Mouse (Mus musculus) kidney, postnatal 36 days (tissue): Measurements from ENCODE around the gene Tuba8.

Experiments
- DNase-seq, 2 experiments: peaks; one replicate each; pipeline ENCODE4 v3.0.0; 2021 to 2022; ENCODE audit warnings: mixed read lengths in 2 of 2

The Tuba8 gene

DNA sequence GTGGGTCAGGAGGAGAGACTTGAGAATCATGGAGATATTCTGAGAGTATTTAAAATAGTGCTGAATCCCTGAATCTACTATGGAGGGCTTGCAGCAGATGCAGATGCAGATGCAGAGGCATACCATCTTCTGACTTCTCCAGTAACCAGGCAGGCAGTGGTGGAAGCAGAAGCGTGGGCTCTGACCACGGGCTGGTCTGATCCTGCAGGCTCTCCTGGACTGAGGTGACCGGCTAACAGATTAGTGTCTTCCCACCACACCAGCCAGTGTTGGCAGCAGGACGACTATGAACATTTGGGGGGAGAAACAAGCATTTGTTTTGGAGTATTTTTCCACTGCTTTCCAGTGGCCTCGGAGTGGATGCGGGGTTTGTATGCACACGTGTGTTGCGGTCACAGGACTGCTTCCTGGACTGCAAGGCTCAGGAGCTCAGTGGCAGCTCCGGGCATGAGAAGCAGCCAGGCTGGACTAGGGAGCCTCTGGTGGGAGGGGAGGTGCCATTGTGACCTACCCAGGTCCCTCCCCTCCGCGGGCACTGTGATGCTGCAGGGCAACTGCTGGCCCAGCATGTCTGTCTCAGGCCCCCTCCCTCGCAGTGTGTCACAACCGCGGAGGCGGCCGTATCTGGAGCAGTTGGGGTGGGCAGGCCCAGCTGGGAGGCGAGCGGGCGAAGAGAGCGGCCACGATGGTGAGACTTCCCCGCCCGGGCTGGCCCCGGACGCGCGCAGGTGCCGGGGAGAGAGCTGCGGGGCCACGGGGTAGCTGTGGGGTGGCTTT is at the start of gene Tuba8:
Tuba8 (plus strand) TSS at position 548 of the 777 bp plus-strand sequence.
- DNase-seq = peak; percentile 44 to 45

DNA sequence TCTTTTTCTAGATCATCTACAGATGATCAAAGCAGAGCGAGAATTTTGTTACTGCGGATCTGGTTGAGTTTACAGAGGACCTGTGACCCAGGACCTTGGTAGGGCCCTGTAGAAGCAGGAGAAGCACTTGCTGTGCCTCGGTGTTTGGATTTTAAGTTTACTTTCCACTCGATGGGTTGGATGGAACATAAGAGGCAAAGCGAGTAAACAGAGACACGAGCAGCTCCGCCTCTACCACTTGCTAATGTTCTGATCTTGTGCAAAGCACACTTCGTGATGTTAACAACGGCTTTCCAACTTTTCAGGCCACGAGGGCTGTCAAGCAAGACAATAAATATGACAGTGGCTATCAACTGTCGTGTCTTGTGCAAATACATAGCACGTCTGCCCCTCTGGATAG is 47.9 kb upstream of the Tuba8 start:
- no peak for DNase-seq

- peak; percentile 58 to 87 for DNase-seq
Measured at GRCm38 (mm10) chr6:121166098-121166552, 44.4 kb upstream of the Tuba8 start.

DNA sequence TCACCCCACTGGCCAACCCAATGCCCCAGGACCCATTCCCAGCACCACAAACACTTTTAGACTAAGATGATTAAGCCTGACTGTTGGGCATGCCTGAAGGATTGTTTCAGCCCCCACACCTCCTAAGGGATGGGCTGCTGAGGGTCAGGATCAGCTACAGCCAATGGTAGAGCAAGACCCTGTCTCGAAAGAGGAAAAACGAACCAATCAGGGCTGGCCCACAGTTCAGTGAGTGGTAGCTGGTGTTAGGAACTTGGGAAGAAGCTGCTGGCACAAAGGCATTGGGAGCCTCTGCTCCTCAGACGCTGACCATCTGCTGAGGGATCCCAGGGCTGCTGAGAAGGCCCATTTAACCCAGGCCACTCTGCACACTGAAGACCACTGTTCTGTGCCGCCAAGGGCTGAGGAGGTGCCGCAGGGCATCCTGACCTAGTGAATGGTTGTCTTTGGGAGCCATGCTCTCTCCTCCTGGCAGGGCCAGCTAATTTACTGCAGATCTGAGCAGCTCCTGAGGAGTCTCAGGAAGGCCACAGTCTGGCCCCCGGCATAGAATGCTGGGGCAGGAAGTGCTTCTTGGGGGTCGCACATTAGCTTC is 43.0 kb upstream of the Tuba8 start:
- DNase-seq = no peak

- peak in 1 of 2 experiments; percentile 54 for DNase-seq
Measured at GRCm38 (mm10) chr6:121171102-121171501, 39.4 kb upstream of the Tuba8 start.

- DNase-seq = no peak
Measured at GRCm38 (mm10) chr6:121173471-121173870, 37.0 kb upstream of the Tuba8 start.

- no peak for DNase-seq
Measured at GRCm38 (mm10) chr6:121174761-121175160, 35.7 kb upstream of the Tuba8 start.

GRCm38 (mm10) chr6:121176011-121176730 is 34.3 kb upstream of the Tuba8 start:
- DNase-seq = no peak

DNA sequence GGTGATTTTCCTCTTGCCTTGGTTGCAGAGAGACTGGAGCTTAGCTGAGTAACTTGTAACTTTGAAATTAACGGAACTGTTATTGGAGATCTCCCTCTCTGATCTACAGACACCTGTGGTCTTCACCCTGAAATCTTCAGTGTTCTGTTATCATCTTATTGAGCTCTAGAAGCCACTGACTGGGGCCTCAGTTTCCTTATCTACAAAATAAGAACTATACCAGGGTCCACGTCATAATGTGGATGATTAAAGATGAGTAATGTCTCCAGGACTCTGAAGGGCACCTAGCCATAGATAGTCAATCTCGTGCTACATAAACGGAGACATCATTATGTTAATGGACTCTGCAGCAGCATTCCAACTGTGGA is 33.8 kb upstream of the Tuba8 start:
- no peak for DNase-seq

DNA sequence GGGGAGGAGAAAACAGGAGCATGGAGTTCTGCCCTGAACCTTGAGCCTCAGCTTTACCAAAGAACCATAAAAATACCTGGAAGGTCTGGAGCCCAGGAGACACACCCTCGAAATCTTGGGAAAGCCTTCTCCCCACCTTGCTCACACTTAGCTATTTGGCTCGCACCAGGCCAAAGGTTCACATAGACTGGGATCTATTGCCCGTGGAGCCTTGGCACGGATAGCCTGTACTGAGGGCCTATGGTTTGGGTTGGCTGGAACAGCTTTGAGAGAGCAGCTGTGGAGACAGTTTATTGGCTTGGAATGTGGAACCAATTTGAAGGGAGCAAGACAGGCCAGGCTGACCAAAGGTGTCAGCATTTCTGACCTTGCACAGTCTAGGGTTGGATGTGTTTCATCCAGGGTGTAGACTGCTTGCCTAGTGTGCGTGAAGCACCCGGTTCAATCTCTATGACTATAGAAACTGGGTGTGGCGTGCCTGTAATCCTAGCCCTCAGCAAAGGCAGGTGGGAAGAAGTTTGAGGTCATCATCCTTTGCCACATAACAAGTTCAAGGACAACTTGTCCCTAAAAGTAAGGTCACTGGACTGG is 33.3 kb upstream of the Tuba8 start:
- DNase-seq = peak; percentile 51 to 59

GRCm38 (mm10) chr6:121178700-121179358 is 31.7 kb upstream of the Tuba8 start:
- DNase-seq = peak; percentile 53 to 67

DNA sequence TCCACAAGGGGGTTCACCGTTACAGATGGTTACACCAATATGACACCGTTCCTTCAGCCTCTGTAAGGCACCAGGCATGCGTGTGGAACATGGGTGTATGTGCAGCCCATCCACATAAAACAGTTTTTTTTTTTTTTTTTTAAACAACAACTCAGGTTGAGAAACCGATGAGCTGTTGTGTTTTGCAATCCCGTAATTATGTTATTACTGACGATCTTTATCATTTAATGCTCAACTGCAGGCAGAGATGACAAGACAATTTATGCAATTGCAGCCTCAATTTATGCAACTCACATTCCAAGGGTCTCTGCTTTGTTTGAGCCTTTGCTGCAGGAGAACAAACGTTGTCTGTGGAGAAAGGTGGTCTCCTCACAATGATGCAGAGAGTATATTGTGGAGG is 30.6 kb upstream of the Tuba8 start:
- no peak for DNase-seq

- peak; percentile 91 to 93 for DNase-seq
Measured at GRCm38 (mm10) chr6:121183414-121184173, 26.9 kb upstream of the Tuba8 start, which contains the start of gene Pex26. Gene Pex26, plus strand, starts transcription at chr6:121183667.

- peak; percentile 71 to 73 for DNase-seq
Measured at GRCm38 (mm10) chr6:121184198-121185140, 26.0 kb upstream of the Tuba8 start.

- DNase-seq = peak in 1 of 2 experiments; percentile 9
Measured at GRCm38 (mm10) chr6:121185232-121185631, 25.3 kb upstream of the Tuba8 start.

GRCm38 (mm10) chr6:121191261-121192009 is 19.1 kb upstream of the Tuba8 start:
- no peak for DNase-seq

- DNase-seq = no peak
Measured at GRCm38 (mm10) chr6:121194061-121194955, 16.2 kb upstream of the Tuba8 start.

DNA sequence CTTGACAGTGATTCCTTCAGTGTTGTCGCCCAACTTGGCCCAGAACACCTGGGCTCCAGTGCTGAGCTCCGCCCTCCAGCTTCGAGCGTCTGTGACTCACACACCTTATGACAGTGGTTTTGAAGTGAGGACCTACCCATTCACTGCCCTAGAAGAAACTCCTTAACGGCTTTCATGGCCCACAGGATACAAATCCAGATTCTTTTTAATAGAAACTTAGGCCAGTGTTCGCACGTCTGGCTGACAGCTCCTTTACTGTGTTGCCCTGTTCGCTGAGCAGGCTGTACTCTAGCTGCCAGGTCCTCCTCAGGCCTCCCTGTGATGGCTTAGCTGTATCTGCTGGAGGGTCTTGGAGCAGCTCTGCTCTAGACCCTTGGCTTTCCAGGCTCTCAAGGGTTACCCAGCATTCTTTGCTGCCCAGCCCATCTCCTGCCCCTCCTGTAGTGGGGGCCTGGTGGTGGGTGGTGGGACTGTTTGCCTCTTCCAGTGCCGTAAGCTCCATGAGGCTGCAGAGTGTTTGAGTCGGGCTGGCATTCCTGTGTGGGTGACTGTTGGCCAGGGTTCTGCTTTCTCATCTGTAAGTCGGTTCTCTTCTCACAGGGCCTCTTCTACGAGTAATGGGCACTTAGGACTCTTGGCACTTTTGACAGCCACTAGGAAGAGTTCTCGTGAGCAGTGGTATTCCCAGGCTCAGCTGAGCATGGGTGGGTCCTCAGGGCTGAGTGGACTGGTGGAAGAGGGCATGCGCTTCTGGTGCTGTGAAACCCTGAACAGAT is 15.4 kb upstream of the Tuba8 start:
- no peak for DNase-seq
